Mouse (Mus musculus) bone marrow macrophage, adult 2 months (primary cell): Measurements from ENCODE around the gene Ptprd.

Experiments used
- CTCF ChIP-seq: IDR thresholded peaks from 2 replicates; pipeline ENCODE4 v1.5.1; 2012; ENCODE audit warnings: low read depth, mild to moderate bottlenecking, low read length, moderate library complexity
- POLR2A ChIP-seq: IDR thresholded peaks from 2 replicates; pipeline ENCODE4 v1.6.1; 2012; ENCODE audit warnings: mild to moderate bottlenecking, low read depth, low read length, borderline replicate concordance

DNA sequence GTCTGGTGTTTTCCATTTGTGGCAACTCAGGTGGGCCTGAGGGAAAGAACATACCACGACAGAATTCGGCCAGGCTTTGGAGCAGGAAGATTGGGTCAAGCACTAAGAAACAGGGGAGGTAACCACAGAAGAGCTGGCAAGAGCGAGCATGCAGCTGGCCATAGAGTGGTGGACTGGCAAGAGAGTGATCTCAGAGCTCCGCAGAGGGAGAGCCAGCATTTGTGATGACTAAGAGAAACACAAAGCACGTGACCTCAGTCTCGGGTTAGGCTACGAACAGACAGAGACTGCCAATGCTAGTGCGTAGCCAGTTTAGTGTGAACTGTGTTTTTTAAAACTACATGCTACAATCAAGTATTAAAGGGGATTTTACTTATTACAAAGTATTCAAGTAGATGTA lies 1042.9 kb downstream of the Ptprd start:
- TF ChIP-seq POLR2A: no peak
- no peak for TF ChIP-seq CTCF
